Mouse (Mus musculus) adrenal gland, adult 10 weeks (tissue): ENCODE data around the gene Zfp365. TPM values are rescaled to one million over a fixed set of nuclear protein-coding genes. Genes with fewer than 3 reads are reported as not detected.

Experiments
- polyA plus RNA-seq: library from polyadenylated mRNA; stranded (reverse); fragments of 350-450 nt; fragmentation: Illumina TruSeq; extraction: RNeasy Lipid Tissue Mini Kit (QIAGEN cat#74804); gene quantifications from one replicate; pipeline ENCODE4 v1.2.3, GENCODE M21; 2014; ENCODE audit warnings: low read depth, low replicate concordance

Gene Zfp365
- 5.5 TPM for polyA plus RNA-seq

GRCm38 (mm10) chr10:67912337-67912776 is at the start of gene Zfp365:
Zfp365 (minus strand) TSS chr10:67912662.

Other genes starting within 250 kb of the Zfp365 start
- gene Rtkn2, start 66.9 kb upstream of the Zfp365 start, polyA plus RNA-seq, result 0.23 TPM